Mouse (Mus musculus): ENCODE measurements around the gene Bbx.

- TF ChIP-seq CTCF (IDR thresholded peaks at IDR 0.05; ENCODE audit: low read depth, low read length) (no peak), POLR2A (IDR thresholded peaks at IDR 0.05; ENCODE audit: insufficient read depth, low read length) (no peak), EP300 (IDR thresholded peaks at IDR 0.05; ENCODE audit: insufficient read depth, low read depth, low read length) (no peak)
Observed at GRCm38 (mm10) chr16:50254522-50255159, 177.5 kb downstream of the Bbx start.

Data from ES-Bruce4 (cell line).